Mouse (Mus musculus) hindbrain, embryonic 15.5 days (tissue): Measurements from ENCODE around the gene Ttf1. TPM values are rescaled to one million over a fixed set of nuclear protein-coding genes. Genes with fewer than 3 reads are reported as not detected.
"Not testable (repeated sequence)": the region's sequence is repeated elsewhere in the genome, so short reads cannot be mapped to it uniquely, and the experiment has no call there.

Source experiments
- ATAC-seq: fragments of 200-750 bp; cut with Nextera tagmentation; 2 replicates; pipeline ENCODE4 v1.8.0; 2017; ENCODE audit warnings: low read depth, moderate number of reproducible peaks, moderate TSS enrichment; ENCODE audit not compliant: low FRiP score
- H3K27ac ChIP-seq: fragments of 300-500 bp; sonication (generic); replicated peaks from 2 replicates; pipeline ENCODE4 v1.5.1; 2015; ENCODE audit warnings: mild to moderate bottlenecking, inconsistent platforms
- H3K27me3 ChIP-seq: fragments of 300-500 bp; sonication (generic); 2 replicates; pipeline ENCODE4 v1.6.1; 2015; ENCODE audit warnings: control low read depth, inconsistent platforms
- H3K36me3 ChIP-seq: fragments of 300-500 bp; sonication (generic); 2 replicates; pipeline ENCODE4 v1.6.1; 2015; ENCODE audit warnings: control low read depth, inconsistent platforms
- H3K4me1 ChIP-seq: fragments of 300-500 bp; sonication (generic); replicated peaks from 2 replicates; pipeline ENCODE4 v1.6.1; 2015; ENCODE audit warnings: control low read depth, inconsistent platforms
- H3K4me2 ChIP-seq: fragments of 300-500 bp; sonication (generic); 2 replicates; pipeline ENCODE4 v1.6.1; 2015; ENCODE audit warnings: moderate library complexity, mild to moderate bottlenecking, inconsistent platforms
- H3K4me3 ChIP-seq: fragments of 300-500 bp; sonication (generic); 2 replicates; pipeline ENCODE4 v1.5.1; 2015; ENCODE audit warnings: mild to moderate bottlenecking, inconsistent platforms
- H3K9ac ChIP-seq: fragments of 300-500 bp; sonication (generic); 2 replicates; pipeline ENCODE4 v1.6.1; 2015; ENCODE audit warnings: inconsistent platforms
- H3K9me3 ChIP-seq: fragments of 300-500 bp; sonication (generic); 2 replicates; pipeline ENCODE4 v1.6.1; 2016; ENCODE audit warnings: control low read depth, inconsistent platforms
- WGBS: fragments of 180-500 bp; shearing (Covaris S2); methylation state at CpG from one replicate; pipeline ENCODE4 v1.1.7; 2015; 5-methylcytosine and 5-hydroxymethylcytosine counted together
- polyA plus RNA-seq: library from polyadenylated mRNA; unstranded; fragments of >200 nt; fragmentation: Nextera tagmentation; extraction: Ambion mirVana; gene quantifications from 2 replicates; pipeline ENCODE4 v1.2.1, GENCODE M21; 2015

Ttf1 gene
- polyA plus RNA-seq, 1 experiment from 2014 or later = 7.1 TPM

GRCm38 (mm10) chr2:29102416-29103377 is 42.6 kb downstream of the Ttf1 start:
- H3K36me3 ChIP-seq, H3K4me1 ChIP-seq, H3K4me3 ChIP-seq, H3K9ac ChIP-seq, H3K27ac ChIP-seq, H3K4me2 ChIP-seq, H3K9me3 ChIP-seq, ATAC-seq, H3K27me3 ChIP-seq: not testable (repeated sequence)
- WGBS = 86% methylated on average over 9 of the region's 10 CpGs

GRCm38 (mm10) chr2:29120969-29121368 is 60.9 kb downstream of the Ttf1 start:
- Histone ChIP-seq H3K27ac (no peak overlapping the region), H3K27me3 (no peaks in the 10 kb centered on the region), H3K9ac (no peak overlapping the region), H3K4me3 (no peak overlapping the region), H3K4me1 (peaks cover 9% of the 10 kb centered on the region), H3K9me3 (no peaks in the 10 kb centered on the region), H3K4me2 (no peak overlapping the region), H3K36me3 (no peaks in the 10 kb centered on the region)
- no peak for ATAC-seq

GRCm38 (mm10) chr2:29122446-29122845 is 62.4 kb downstream of the Ttf1 start:
- 80% methylated on average over 3 of the region's 3 CpGs for WGBS
- H3K4me3 ChIP-seq = no peak overlapping the region
- no peak for ATAC-seq
- H3K4me1 ChIP-seq = peaks cover 18% of the 10 kb centered on the region
- no peaks in the 10 kb centered on the region for H3K27me3 ChIP-seq
- no peaks in the 10 kb centered on the region for H3K36me3 ChIP-seq
- H3K9ac ChIP-seq = no peak overlapping the region
- no peak overlapping the region for H3K4me2 ChIP-seq
- H3K9me3 ChIP-seq = no peaks in the 10 kb centered on the region
- H3K27ac ChIP-seq = no peak overlapping the region

- ATAC-seq = no peak
These were observed 64.0 kb downstream of the Ttf1 start, which contains the start of gene Setx for GRCm38 (mm10) chr2:29123907-29124569. Gene Setx (plus strand): TSS chr2:29124181.

GRCm38 (mm10) chr2:29124571-29124935 is 64.5 kb downstream of the Ttf1 start:
- WGBS = under 1% methylated on average over 24 of the region's 24 CpGs
- ATAC-seq = no peak

More at GRCm38 (mm10) chr2:29123907-29124569, 64.0 kb downstream of the Ttf1 start, which contains the start of gene Setx:
- Histone ChIP-seq H3K4me3 (peak within 1 kb of the TSS; percentile 61), H3K9me3 (no peaks in the 10 kb centered on the region), H3K4me1 (peaks cover 18% of the 10 kb centered on the region), H3K27ac (peak within 1 kb of the TSS; percentile 88), H3K27me3 (no peaks in the 10 kb centered on the region), H3K9ac (peak within 1 kb of the TSS; percentile 88), H3K36me3 (peaks cover 4% of the 10 kb centered on the region; the same call in 1 of the 2 replicates), H3K4me2 (peak within 1 kb of the TSS; percentile 83)
- 67% methylated on average over 14 of the region's 14 CpGs for WGBS

GRCm38 (mm10) chr2:29124936-29125701 is 65.1 kb downstream of the Ttf1 start:
- WGBS = under 1% methylated on average over 77 of the region's 81 CpGs
- ATAC-seq = peak; percentile 98
- H3K27me3 ChIP-seq = no peaks in the 10 kb centered on the region
- no peaks in the 10 kb centered on the region for H3K9me3 ChIP-seq
- H3K4me2 ChIP-seq = peak overlapping the region; percentile 83
- peaks cover 18% of the 10 kb centered on the region for H3K4me1 ChIP-seq
- peak overlapping the region; percentile 88 for H3K27ac ChIP-seq
- H3K4me3 ChIP-seq = peak overlapping the region; percentile 61
- H3K36me3 ChIP-seq = peaks cover 14% of the 10 kb centered on the region
- H3K9ac ChIP-seq = peak overlapping the region; percentile 88

More at GRCm38 (mm10) chr2:29124571-29124935, 64.5 kb downstream of the Ttf1 start:
- peaks cover 18% of the 10 kb centered on the region for H3K4me1 ChIP-seq
- peak overlapping the region; percentile 55 for H3K9ac ChIP-seq
- H3K36me3 ChIP-seq = peaks cover 9% of the 10 kb centered on the region
- peak overlapping the region; percentile 61 for H3K4me3 ChIP-seq
- no peaks in the 10 kb centered on the region for H3K27me3 ChIP-seq
- peak overlapping the region; percentile 88 for H3K27ac ChIP-seq
- H3K4me2 ChIP-seq = peak overlapping the region; percentile 83
- no peaks in the 10 kb centered on the region for H3K9me3 ChIP-seq

- peaks cover 48% of the 10 kb centered on the region for H3K36me3 ChIP-seq
- no peak overlapping the region for H3K4me2 ChIP-seq
- no peak overlapping the region for H3K27ac ChIP-seq
- H3K9ac ChIP-seq = no peak overlapping the region
- no peaks in the 10 kb centered on the region for H3K9me3 ChIP-seq
- H3K4me1 ChIP-seq = peaks cover 14% of the 10 kb centered on the region
- H3K27me3 ChIP-seq = no peaks in the 10 kb centered on the region
- WGBS = 98% methylated on average over 7 of the region's 7 CpGs
- no peak for ATAC-seq
- H3K4me3 ChIP-seq = no peak overlapping the region
These were observed 70.2 kb downstream of the Ttf1 start for GRCm38 (mm10) chr2:29130118-29130899.

GRCm38 (mm10) chr2:29135161-29135560 is 75.1 kb downstream of the Ttf1 start:
- Histone ChIP-seq H3K9me3 (no peaks in the 10 kb centered on the region), H3K27ac (no peak overlapping the region), H3K4me2 (no peak overlapping the region), H3K36me3 (peaks cover 60% of the 10 kb centered on the region), H3K9ac (no peak overlapping the region), H3K27me3 (no peaks in the 10 kb centered on the region), H3K4me3 (no peak overlapping the region), H3K4me1 (no peaks in the 10 kb centered on the region)
- ATAC-seq = no peak

Other genes starting within 250 kb of the Ttf1 start
- gene Gtf3c4, start 219.9 kb upstream of the Ttf1 start, polyA plus RNA-seq = 19.9 and 20.4 TPM in 2 replicates
- 12.4 and 17.3 TPM in 2 replicates for gene Ddx31, start 219.9 kb upstream of the Ttf1 start, polyA plus RNA-seq
- 43.3 and 60.4 TPM in 2 replicates for gene Barhl1, start 143.6 kb upstream of the Ttf1 start, polyA plus RNA-seq
- gene Cfap77, start 5.2 kb upstream of the Ttf1 start, polyA plus RNA-seq = 0.78 and 1.5 TPM in 2 replicates
- 9.2 and 13.0 TPM in 2 replicates for gene Setx, start 63.9 kb downstream of the Ttf1 start, polyA plus RNA-seq
- 3.9 and 5.5 TPM in 2 replicates for gene Ntng2, start 192.7 kb downstream of the Ttf1 start, polyA plus RNA-seq